Mouse (Mus musculus) ovary, postnatal 36 days (tissue): ENCODE results near the gene Cyp2j12.
"Not testable (repeated sequence)": the region's sequence is repeated elsewhere in the genome, so short reads cannot be mapped to it uniquely, and the experiment has no call there.

Source experiments
- DNase-seq: peaks from one replicate; pipeline ENCODE4 v3.0.0; 2022; ENCODE audit warnings: low spot score, mixed read lengths

Gene Cyp2j12

GRCm38 (mm10) chr4:96140732-96141467 is at the start of gene Cyp2j12:
Cyp2j12 (minus strand) TSS chr4:96141152.
- no peak for DNase-seq

- DNase-seq = not testable (repeated sequence)
These were observed 48.4 kb upstream of the Cyp2j12 start for GRCm38 (mm10) chr4:96189321-96189720.

- not testable (repeated sequence) for DNase-seq
These were observed 47.7 kb upstream of the Cyp2j12 start for GRCm38 (mm10) chr4:96188671-96189070.

- not testable (repeated sequence) for DNase-seq
These were observed 47.2 kb upstream of the Cyp2j12 start for GRCm38 (mm10) chr4:96188146-96188545.

GRCm38 (mm10) chr4:96184716-96185115 is 43.8 kb upstream of the Cyp2j12 start:
- not testable (repeated sequence) for DNase-seq

- DNase-seq = no peak
These were observed 21.9 kb upstream of the Cyp2j12 start for GRCm38 (mm10) chr4:96162839-96163238.

GRCm38 (mm10) chr4:96161575-96161974 is 20.6 kb upstream of the Cyp2j12 start:
- DNase-seq = no peak

- DNase-seq = no peak
These were observed 1.7 kb downstream of the Cyp2j12 start for GRCm38 (mm10) chr4:96139226-96139625.

GRCm38 (mm10) chr4:96134246-96134645 is 6.7 kb downstream of the Cyp2j12 start:
- DNase-seq = no peak

- no peak for DNase-seq
These were observed 44.1 kb downstream of the Cyp2j12 start for GRCm38 (mm10) chr4:96096841-96097240.

GRCm38 (mm10) chr4:96091869-96092268 is 49.1 kb downstream of the Cyp2j12 start:
- DNase-seq = no peak

GRCm38 (mm10) chr4:96089356-96090048 is 51.5 kb downstream of the Cyp2j12 start:
- not testable (repeated sequence) for DNase-seq

- no peak for DNase-seq
These were observed 62.6 kb downstream of the Cyp2j12 start for GRCm38 (mm10) chr4:96078308-96078707.

GRCm38 (mm10) chr4:96077261-96078125 is 63.5 kb downstream of the Cyp2j12 start, which contains the start of gene Cyp2j13:
Cyp2j13 (minus strand) TSS chr4:96077546.
- peak; percentile 9 for DNase-seq

GRCm38 (mm10) chr4:96062045-96062444 is 78.9 kb downstream of the Cyp2j12 start:
- DNase-seq = no peak

- DNase-seq = no peak
These were observed 80.8 kb downstream of the Cyp2j12 start for GRCm38 (mm10) chr4:96060106-96060505.
